Mouse (Mus musculus): ENCODE data around the gene Fgfr2.
"Not testable (repeated sequence)": the region's sequence is repeated elsewhere in the genome, so short reads cannot be mapped to it uniquely, and the experiment has no call there.

Gene Fgfr2

DNA sequence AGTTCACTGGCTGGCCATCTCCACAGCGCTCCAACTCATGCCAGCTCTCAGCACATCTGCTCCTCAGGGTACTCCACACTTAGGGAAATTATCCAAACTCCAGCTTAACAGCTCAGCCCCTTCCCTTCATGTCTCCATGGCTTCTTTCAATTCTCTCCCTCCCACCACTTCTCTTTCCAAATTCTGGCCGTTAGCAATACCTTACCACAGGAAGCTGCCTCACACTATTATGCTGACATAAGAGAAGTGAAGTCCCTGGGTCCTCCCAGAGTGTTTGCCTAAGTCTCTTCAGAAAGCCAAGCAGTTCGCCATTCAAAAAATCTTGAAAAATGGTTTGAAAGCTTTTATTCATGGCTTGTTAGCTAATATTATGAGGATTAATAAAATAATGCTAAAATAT, 2649.3 kb downstream of the Fgfr2 start:
- DNase-seq (ENCODE audit: low spot score): no peak

DNA sequence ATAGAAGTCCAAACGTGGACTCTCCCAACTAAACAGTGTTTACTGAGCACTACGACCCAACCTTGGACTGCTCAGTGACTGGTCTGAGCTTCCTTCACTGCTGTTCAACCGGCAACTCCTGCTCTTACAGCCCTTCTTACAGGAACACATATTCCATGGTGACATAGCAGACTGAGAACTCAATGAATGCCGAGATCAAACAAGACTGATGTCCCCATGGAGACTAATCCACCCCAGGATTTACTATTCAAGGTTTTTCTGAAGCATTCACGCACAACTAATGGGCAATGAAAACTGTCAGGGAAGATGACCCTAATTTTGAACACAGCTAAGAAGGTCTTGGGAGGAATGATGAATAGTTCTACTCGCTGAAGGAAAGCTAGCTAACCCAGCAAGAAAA, 2650.5 kb downstream of the Fgfr2 start:
- DNase-seq (ENCODE audit: low spot score): no peak

DNA sequence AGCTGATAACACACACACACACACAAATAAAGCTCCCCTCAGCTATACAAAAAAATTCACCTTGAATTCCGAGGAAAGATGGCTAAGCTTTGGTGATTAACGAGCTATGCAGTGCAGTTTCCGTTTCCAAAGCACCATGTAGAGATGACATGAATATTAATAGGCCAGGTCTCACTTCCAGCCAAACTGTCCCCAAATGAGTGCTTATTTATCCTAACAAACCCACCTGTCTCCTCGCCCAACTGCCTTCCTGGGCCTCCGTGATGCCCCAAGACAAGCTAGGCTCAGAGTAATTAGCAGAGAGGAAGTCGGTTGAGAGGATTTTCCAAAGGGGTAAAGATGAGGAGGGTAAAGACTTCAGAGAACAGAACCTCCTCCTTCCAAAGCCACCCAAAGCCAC, 2652.1 kb downstream of the Fgfr2 start:
- no peak for DNase-seq (ENCODE audit: low spot score)

DNA sequence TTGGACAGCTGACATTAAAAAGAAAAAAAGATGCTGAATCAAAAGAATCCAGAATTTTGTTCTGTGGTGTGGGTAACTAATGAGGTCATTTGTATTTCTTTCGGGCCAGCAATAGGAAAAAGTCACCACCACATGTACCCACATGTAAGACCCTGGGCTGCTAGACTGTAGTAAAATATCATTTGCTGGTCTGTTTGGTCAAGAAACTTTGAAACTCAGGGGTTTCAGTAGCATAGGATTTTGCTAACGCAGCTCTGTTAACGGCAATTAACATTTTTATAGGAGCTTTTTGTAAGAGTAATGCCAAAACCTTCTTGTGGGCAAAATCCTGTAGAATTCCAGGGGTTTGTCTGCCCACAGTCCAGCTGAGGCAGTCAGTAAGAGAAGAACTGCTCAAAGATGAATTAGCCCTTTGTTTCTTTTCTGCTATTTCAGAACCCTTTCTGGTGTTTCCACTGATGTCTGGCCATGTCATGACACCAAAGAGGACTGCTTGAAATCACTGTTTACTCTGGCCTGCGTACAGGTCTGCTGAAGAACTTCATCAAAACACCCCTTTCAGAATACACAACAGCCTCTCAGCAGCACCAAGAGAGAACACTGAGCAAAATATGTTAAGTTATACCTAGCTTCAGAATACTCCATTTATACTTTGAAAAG, 2667.4 kb downstream of the Fgfr2 start:
- no peak for DNase-seq (ENCODE audit: low spot score)

DNA sequence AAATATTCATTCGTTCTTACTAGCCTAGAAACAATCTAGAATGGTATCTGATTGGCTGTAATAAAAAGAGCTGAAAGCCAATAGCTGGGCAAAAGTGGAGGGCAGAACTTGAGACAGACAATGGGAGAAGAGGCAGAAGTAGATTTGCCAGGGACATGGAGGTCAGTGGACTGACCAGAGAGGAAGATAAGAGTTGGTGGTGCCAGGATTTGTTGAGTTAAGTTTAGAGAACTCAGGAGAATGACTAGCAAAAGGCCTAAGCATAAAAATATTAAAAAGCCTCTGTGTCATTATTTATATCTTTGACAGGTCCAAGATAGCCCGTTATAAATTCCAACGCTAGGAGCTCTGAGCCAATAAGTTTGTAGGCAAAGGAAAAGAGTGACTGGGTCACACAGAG, 2668.9 kb downstream of the Fgfr2 start:
- DNase-seq (ENCODE audit: low spot score): no peak

DNA sequence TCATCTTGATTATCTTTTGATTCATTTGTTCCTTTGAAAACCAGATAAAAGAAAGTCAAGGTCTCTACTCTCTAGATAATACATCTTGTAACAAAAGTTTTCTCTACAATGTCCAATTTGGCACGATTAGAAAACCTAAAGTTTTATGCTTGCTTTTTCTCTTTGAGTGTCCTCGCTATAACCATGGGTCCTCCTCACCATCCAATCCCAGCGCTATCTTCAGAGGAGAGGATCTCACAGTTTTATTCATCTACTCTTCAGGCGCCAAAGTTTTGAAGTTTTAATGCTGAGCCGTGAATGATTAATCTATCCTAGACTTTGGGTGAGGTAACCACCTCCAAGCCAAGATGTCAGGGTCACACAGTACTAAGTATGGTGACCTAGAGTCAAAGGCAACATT, 2687.4 kb downstream of the Fgfr2 start:
- DNase-seq (ENCODE audit: low spot score): no peak

DNA sequence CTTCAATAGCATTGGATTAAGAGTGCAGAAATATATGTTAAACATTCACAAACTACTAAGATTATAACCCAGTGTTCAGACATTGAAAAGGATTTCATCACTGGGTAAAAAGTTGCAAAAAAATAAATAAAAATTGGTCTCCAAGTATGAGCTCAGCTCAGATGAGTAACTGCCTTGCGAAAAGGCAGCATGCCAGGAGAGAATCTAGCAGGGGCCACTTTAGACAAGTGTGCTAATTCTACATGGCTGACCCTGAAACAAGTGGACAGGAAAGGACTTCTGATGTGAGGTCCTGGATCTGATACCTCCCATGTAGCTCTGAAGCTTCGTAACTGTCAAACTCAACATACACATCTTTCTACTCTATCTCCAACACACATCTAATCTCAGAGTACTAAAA, 2691.0 kb downstream of the Fgfr2 start:
- no peak for DNase-seq (ENCODE audit: low spot score)

GRCm38 (mm10) chr7:130426586-130426985, 2696.6 kb downstream of the Fgfr2 start:
- DNase-seq (ENCODE audit: low spot score): no peak

GRCm38 (mm10) chr7:130425991-130426390, 2697.2 kb downstream of the Fgfr2 start:
- no peak for DNase-seq (ENCODE audit: low spot score)

- no peak for DNase-seq (ENCODE audit: low spot score)
Measured at GRCm38 (mm10) chr7:130419961-130420360, 2703.2 kb downstream of the Fgfr2 start.

DNA sequence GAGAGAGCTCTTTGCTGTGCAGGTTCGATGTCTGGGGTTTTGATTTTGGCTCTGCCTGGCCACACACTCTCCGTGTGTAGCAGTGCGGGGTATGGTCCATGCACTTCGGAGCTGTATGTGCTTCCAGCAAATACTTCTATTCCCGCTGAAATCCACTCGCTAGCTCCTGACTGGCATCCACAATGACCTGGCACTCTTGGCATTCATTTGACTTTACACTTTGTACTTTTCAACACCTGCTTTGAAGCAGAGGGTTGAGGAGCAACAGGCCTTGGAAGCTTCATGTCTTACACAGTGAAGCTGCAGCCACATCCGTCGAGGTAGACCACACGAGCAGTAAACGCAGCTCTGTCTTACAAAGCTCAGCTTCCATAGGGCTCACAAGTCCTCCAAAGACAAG, 2715.5 kb downstream of the Fgfr2 start:
- DNase-seq (ENCODE audit: low spot score): no peak

- DNase-seq (ENCODE audit: low spot score): no peak
Measured at GRCm38 (mm10) chr7:130403346-130403745, 2719.8 kb downstream of the Fgfr2 start.

DNA sequence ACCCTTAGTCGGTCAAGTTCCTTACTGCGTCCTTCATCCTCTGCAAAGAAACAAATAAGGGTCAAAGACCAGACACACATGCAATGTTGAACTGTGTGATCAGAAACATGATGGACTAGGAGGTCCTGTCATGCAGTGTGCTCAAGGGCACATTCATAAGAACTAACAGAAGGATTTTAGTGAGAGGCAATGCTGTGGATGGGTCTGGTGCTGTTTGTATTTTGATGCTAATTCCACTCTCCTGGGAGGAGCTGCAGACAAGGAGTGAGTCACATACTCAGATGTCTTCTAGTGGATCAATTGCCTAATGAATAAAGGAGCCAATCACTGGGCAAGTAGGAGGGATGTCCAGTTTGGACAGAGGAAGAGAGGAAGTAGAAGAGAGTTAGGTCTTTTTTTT, 2728.5 kb downstream of the Fgfr2 start:
- DNase-seq (ENCODE audit: low spot score): no peak

GRCm38 (mm10) chr7:130390060-130390459, 2733.1 kb downstream of the Fgfr2 start:
- not testable (repeated sequence) for DNase-seq (ENCODE audit: low spot score)

DNA sequence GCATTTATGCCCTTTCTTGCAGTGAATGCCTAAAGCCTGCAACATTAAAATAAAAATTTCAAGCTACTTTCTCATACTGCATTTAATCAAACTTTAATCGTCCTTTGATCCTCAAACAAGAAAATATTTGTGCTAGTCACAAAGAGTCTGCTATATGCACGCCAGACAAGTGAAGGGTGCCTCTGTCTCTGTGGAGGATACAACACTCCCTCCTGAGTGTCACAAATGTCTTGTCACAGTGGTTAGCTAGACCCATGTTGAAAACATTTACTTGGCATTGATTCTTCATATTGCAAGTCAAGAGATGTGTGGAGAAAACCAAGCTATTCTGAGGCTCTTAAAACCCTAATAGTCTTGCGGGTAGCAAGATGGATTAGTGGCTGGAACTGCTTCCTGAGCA, 2736.8 kb downstream of the Fgfr2 start:
- no peak for DNase-seq (ENCODE audit: low spot score)

DNA sequence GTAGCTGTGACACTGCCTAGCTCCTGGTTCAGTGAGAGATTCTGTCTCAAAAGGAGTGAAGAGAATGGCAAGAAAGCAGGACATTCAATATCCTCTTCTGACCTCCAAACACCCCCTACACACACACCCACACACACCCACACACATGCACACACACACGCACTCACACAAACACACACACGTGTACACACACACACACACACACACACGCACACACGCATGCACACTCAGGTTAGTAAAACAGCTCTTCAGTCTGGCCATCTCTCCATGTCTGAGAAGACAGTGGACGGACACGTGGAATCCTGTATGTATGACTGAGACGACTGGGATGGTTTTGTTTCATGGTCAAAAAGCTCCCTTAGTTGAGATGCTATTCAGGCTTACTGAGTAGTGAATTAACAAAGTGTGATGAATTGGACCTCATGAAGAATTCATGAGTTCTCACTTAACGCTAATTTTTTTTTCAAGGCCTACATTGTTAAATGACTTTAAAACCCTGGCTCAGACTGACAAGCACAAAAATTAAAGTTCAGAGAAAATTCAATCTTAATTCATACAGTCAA, 2737.3 kb downstream of the Fgfr2 start:
- DNase-seq (ENCODE audit: low spot score): no peak

- no peak for DNase-seq (ENCODE audit: low spot score)
Measured at GRCm38 (mm10) chr7:130382126-130382525, 2741.0 kb downstream of the Fgfr2 start.

GRCm38 (mm10) chr7:130381387-130381951, 2741.7 kb downstream of the Fgfr2 start:
- DNase-seq (ENCODE audit: low spot score): no peak

DNA sequence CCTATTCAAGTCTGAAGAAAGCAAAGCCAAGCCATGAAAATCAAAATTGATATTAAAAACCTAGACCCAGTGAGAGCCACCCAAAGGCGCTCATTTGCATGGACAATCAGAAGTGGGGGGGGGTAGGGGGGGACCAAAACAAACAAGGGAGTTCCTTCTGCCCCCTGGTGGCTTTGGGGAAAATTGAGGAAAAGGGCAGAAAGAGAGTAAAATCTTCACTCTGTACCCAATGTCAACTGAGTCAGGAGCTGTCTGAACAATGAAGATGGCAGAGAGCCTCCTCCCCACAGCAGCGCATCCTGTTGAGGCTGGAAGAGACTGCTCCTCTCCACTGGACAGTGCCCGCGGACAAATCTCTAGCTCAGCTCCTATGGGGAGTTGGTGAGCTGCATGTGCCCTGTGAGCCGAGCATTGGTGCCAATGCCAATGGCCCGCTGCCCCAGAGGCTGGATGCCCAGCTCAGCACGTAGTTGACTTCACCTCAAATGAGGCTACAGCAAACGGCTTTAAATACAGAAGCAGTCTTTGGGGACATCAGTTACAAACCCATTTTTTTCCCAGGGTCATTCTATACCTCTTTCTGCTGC, 2742.3 kb downstream of the Fgfr2 start:
- DNase-seq (ENCODE audit: low spot score): no peak

DNA sequence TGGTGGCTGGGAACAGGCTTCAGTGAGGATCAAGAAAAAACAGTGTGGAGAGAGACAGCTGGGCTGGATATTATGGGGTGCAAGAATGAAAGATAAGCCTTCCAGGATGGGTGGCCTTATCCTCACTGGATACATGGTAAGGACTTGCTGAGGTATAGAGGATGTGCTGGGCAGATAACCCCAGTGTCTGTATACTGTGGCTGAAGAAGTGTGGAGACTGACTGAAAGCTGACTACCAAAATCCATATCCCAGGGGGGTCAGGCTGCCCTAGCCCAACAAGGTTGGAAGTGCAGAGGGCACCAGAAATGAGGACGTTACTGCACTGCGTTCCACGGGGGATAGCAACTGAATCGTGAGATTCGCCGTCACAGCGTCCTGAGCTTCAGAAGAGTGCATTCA, 2742.8 kb downstream of the Fgfr2 start:
- DNase-seq (ENCODE audit: low spot score): no peak

GRCm38 (mm10) chr7:130379886-130380285, 2743.3 kb downstream of the Fgfr2 start:
- DNase-seq (ENCODE audit: low spot score): no peak

DNA sequence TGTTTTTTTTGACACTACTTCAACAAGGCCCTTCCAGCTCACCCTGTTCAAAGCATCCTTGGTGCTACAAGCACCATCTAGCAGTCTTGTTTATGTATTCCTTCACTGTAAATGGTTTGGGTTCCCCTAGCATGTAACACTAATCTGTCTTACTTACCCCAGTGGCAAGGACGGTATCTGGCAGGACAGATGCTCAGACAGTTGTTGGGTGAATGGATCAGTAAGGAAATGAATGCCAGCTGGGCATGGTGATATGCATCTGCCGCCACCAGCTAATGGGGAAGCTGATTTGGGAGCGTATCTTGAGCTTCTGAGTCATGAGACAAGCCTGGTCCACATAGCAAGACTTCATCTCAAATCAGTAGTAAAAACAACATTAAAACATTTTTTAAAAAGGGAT, 2744.8 kb downstream of the Fgfr2 start:
- DNase-seq (ENCODE audit: low spot score): no peak

- DNase-seq (ENCODE audit: low spot score): no peak
Measured at GRCm38 (mm10) chr7:130374311-130374710, 2748.8 kb downstream of the Fgfr2 start.

Data from T-cell, adult 2 months (primary cell).